Mouse (Mus musculus): Measurements from ENCODE around the gene Osbpl8. TPM values are rescaled to one million over a fixed set of nuclear protein-coding genes. Genes with fewer than 3 reads are reported as not detected.
"Not testable (repeated sequence)": the region's sequence is repeated elsewhere in the genome, so short reads cannot be mapped to it uniquely, and the experiment has no call there.

Gene Osbpl8
- polyA plus RNA-seq, 1 experiment from 2014 or later, result 32.8 TPM

DNA sequence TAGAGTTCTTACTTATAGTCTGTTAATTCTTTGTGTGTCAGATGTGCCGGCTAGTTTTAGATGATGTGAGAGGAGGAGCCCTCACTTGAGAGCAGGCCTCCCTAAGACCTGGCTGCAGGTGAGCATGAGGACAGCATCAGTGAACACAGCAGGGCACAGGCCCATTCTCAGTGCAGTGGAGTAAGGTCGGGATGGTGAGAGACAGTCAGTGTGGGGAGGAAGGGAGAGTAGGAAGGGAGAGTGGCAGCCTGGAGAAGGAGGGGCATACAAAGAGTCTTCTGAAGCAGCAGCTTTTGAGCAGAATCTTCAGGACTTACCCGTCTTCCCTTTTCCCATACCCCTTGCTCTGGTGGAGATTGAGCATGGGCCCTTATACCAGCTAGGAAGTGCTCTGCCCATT is 51.0 kb downstream of the Osbpl8 start:
- Histone ChIP-seq H3K36me3 (no peaks in the 10 kb centered on the region; the same call in 1 of the 2 replicates), H3K9me3 (replicated peaks) (no peaks in the 10 kb centered on the region), H3K27ac (no peak overlapping the region), H3K27me3 (no peaks in the 10 kb centered on the region), H3K4me3 (no peak overlapping the region), H3K4me2 (no peak overlapping the region), H3K9ac (no peak overlapping the region), H3K4me1 (replicated peaks) (peaks cover 12% of the 10 kb centered on the region; the same call in 1 of the 2 replicates)
- WGBS, result 64% methylated on average over 3 of the region's 3 CpGs
- ATAC-seq (replicated peaks; ENCODE audit: insufficient number of reproducible peaks, insufficient read depth, low FRiP score, low read depth), result no peak

DNA sequence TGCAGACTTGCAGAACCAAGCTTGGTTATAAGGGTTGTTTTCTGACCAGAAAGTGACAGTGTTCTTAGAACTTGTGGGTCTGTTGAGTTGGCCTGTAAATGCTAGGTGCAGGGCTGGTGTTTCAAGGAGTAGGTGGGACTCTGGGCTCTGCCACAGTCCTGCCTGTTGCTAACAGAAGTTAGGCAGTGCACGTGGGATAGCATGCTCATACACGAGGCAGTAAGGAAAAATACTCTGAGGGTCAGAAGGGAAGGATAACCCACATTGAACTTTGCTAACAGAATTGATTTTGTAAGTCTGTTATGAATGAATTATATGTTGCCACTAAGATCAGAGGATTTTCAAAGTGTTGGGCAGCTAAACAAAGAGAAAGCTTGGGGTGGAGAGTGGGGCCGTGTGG is 51.6 kb downstream of the Osbpl8 start:
- Histone ChIP-seq H3K9ac (no peak overlapping the region), H3K36me3 (no peaks in the 10 kb centered on the region; the same call in 1 of the 2 replicates), H3K4me1 (replicated peaks) (peaks cover 12% of the 10 kb centered on the region), H3K4me3 (no peak overlapping the region), H3K4me2 (no peak overlapping the region), H3K9me3 (replicated peaks) (no peaks in the 10 kb centered on the region), H3K27ac (no peak overlapping the region), H3K27me3 (no peaks in the 10 kb centered on the region)
- WGBS, result 70% methylated on average over 3 of the region's 3 CpGs
- no peak for ATAC-seq (replicated peaks; ENCODE audit: insufficient number of reproducible peaks, insufficient read depth, low FRiP score, low read depth)

DNA sequence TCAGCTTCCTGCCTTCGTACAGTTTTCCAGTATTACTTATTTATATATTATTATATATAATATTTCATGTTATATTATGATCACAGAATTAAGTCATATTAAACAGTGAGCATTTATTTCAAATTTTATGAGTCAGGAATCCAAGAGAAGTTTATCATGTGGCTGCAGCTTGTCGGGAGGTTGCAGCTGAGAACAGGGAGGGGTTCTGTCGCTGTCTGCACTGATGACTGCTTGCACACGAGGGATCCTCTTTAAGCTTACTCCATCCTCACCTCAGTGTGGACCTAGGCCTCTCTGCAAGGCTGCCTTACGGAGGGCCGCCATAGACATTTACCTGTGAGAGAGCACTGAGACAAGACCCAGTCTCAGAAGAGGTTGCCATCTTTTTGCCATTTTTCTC is 58.0 kb downstream of the Osbpl8 start:
- Histone ChIP-seq H3K4me3 (no peak overlapping the region), H3K4me2 (no peak overlapping the region), H3K27ac (no peak overlapping the region), H3K9me3 (replicated peaks) (no peaks in the 10 kb centered on the region), H3K36me3 (no peaks in the 10 kb centered on the region; the same call in 1 of the 2 replicates), H3K4me1 (replicated peaks) (peaks cover 18% of the 10 kb centered on the region), H3K27me3 (no peaks in the 10 kb centered on the region), H3K9ac (no peak overlapping the region)
- ATAC-seq (replicated peaks; ENCODE audit: insufficient number of reproducible peaks, insufficient read depth, low FRiP score, low read depth), result no peak; the same call in 1 of the 2 replicates
- WGBS, result 64% methylated on average over 6 of the region's 6 CpGs

DNA sequence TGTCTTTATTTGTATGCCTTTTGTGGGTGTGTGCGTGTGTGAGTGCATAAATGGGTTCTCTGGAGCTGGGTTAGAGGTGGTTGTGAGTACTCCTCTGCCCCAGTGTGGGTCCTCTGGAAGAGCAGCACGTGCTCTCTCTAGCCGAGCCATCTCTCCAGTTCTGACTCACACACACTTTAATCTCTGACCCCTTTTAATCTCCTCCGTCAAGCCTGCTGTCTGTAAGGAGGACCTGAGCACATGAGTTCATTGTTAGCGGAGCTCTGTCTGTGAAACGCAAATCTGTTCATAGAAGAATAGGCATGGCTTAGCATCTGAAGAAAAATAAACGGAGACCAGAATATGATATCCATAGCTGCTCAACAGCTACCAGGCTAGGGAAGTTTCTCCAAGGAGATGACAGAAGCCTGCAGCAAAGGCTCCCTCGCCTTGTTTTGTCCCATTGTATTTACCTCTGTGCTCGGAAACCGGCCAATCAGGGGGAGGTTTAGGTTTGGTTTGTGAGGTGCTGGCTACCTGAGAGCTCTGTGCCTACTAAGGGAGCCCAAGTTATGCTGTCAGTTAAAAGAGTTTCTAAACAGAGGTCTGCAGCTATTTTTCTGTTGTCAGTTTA is 58.8 kb downstream of the Osbpl8 start:
- no peaks in the 10 kb centered on the region for H3K27me3 ChIP-seq
- H3K4me3 ChIP-seq, result no peak overlapping the region
- peaks cover 18% of the 10 kb centered on the region for H3K4me1 ChIP-seq (replicated peaks)
- no peak for ATAC-seq (replicated peaks; ENCODE audit: insufficient number of reproducible peaks, insufficient read depth, low FRiP score, low read depth)
- H3K27ac ChIP-seq, result no peak overlapping the region
- no peak overlapping the region for H3K4me2 ChIP-seq
- H3K36me3 ChIP-seq, result no peaks in the 10 kb centered on the region; the same call in 1 of the 2 replicates
- 28% methylated on average over 10 of the region's 10 CpGs for WGBS
- no peak overlapping the region for H3K9ac ChIP-seq
- no peaks in the 10 kb centered on the region for H3K9me3 ChIP-seq (replicated peaks)

DNA sequence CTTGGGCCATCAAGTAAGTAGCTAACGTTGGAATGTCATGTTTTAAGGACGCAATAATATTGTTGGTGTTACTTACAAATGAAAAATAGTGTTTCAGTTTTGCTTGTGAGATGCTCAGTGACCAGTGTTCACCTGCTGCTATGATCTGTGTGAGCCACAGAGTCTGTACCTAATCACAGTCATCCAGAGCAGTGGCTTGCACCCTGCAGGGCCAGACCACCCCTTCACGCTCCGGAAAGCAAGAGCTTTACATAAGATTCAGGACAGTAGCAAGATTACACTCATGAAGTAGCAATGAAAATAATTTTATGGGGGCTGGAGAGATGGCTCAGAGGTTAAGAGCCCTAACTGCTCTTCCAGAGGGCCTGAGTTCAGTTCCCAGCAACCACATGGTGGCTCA is 60.1 kb downstream of the Osbpl8 start:
- no peak overlapping the region for H3K9ac ChIP-seq
- ATAC-seq (replicated peaks; ENCODE audit: insufficient number of reproducible peaks, insufficient read depth, low FRiP score, low read depth), result no peak
- no peaks in the 10 kb centered on the region for H3K9me3 ChIP-seq (replicated peaks)
- no peak overlapping the region for H3K4me2 ChIP-seq
- no peaks in the 10 kb centered on the region for H3K36me3 ChIP-seq
- H3K27me3 ChIP-seq, result no peaks in the 10 kb centered on the region
- WGBS, result 88% methylated on average over 4 of the region's 4 CpGs
- peaks cover 22% of the 10 kb centered on the region for H3K4me1 ChIP-seq (replicated peaks)
- H3K27ac ChIP-seq, result no peak overlapping the region
- no peak overlapping the region for H3K4me3 ChIP-seq

DNA sequence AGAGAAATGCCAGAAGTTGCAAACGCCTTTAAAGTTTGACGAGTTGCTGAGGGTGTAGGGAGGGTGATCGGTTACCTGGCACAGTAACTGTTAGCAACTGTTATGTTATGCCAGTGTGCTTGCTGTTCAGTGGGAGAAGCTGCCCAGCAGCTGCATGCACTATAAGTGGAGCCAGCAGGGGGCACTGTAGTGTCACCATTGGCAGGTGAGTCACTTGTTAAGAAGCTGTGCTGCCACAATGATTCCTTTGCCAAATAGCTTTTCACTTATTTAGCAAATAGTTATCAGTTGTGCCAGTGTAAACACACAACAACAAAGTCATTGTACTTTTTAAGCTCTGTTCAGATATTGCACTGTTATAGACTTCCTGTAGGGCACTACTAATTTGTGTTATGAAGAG is 62.0 kb downstream of the Osbpl8 start:
- Histone ChIP-seq H3K9ac (no peak overlapping the region), H3K4me3 (no peak overlapping the region), H3K4me1 (replicated peaks) (peaks cover 22% of the 10 kb centered on the region), H3K36me3 (no peaks in the 10 kb centered on the region), H3K27ac (no peak overlapping the region), H3K4me2 (no peak overlapping the region), H3K27me3 (no peaks in the 10 kb centered on the region), H3K9me3 (replicated peaks) (no peaks in the 10 kb centered on the region)
- WGBS, result 24% methylated on average over 3 of the region's 3 CpGs
- ATAC-seq (replicated peaks; ENCODE audit: insufficient number of reproducible peaks, insufficient read depth, low FRiP score, low read depth), result peak; percentile 51; the same call in 1 of the 2 replicates

DNA sequence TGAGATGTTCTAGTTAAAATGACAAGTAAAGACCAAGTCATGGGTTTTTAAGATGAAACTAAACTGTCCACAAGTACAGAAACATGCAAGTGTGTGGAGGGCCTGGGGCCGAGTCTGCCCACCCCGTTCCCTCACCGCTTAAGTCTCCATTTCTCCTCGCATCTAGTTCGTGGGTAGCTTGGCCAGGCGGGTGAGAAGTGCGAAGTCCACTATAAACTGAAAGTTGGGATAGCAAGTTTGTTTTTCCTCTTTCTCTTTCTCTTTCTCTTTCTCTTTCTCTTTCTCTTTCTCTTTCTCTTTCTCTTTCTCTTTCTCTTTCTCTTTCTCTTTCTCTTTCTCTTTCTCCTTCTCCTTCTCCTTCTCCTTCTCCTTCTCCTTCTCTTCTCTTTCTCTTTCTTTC is 67.7 kb downstream of the Osbpl8 start:
- H3K36me3 ChIP-seq; H3K27me3 ChIP-seq; H3K4me1 ChIP-seq (replicated peaks); H3K9ac ChIP-seq; H3K9me3 ChIP-seq (replicated peaks); H3K4me2 ChIP-seq; ATAC-seq (replicated peaks; ENCODE audit: insufficient number of reproducible peaks, insufficient read depth, low FRiP score, low read depth); H3K27ac ChIP-seq; H3K4me3 ChIP-seq: not testable (repeated sequence)
- 89% methylated on average over 7 of the region's 7 CpGs for WGBS

DNA sequence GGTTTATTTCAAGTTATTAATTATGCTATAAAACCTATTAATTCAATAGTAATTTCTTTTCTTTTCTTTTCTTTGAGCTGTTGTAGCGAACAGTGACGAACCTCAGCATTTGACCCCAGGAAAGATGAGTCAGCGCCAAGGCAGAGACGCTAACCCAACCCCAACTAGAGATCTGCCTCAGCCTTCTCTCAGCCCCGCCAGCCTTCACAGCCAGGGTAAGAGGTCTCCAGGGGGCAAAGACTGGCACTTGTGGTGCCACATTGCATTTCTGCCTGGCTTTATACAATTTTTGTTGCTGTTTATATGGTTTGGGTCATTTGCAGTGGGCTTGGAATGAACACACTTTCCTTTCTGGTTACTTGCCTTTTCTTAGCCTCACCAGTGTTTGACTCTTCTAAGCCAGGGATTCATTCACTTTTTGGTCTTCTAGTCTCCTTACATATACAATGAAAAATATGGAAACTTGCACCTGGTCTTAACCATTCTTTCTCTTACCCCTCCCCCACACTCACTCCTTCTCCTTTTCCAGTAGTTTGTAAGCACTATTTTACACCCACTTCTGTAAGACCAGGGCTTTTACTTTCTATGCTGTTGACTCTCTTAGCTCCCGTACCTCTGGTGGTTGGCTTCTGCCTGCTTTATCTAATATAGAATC is 69.1 kb downstream of the Osbpl8 start:
- no peak for ATAC-seq (replicated peaks; ENCODE audit: insufficient number of reproducible peaks, insufficient read depth, low FRiP score, low read depth)
- no peak overlapping the region for H3K27ac ChIP-seq
- H3K9me3 ChIP-seq (replicated peaks), result no peaks in the 10 kb centered on the region
- no peaks in the 10 kb centered on the region for H3K27me3 ChIP-seq
- H3K4me2 ChIP-seq, result no peak overlapping the region
- no peak overlapping the region for H3K4me3 ChIP-seq
- H3K36me3 ChIP-seq, result no peaks in the 10 kb centered on the region; the same call in 1 of the 2 replicates
- no peak overlapping the region for H3K9ac ChIP-seq
- WGBS, result 87% methylated on average over 6 of the region's 6 CpGs
- peaks cover 7% of the 10 kb centered on the region for H3K4me1 ChIP-seq (replicated peaks)

DNA sequence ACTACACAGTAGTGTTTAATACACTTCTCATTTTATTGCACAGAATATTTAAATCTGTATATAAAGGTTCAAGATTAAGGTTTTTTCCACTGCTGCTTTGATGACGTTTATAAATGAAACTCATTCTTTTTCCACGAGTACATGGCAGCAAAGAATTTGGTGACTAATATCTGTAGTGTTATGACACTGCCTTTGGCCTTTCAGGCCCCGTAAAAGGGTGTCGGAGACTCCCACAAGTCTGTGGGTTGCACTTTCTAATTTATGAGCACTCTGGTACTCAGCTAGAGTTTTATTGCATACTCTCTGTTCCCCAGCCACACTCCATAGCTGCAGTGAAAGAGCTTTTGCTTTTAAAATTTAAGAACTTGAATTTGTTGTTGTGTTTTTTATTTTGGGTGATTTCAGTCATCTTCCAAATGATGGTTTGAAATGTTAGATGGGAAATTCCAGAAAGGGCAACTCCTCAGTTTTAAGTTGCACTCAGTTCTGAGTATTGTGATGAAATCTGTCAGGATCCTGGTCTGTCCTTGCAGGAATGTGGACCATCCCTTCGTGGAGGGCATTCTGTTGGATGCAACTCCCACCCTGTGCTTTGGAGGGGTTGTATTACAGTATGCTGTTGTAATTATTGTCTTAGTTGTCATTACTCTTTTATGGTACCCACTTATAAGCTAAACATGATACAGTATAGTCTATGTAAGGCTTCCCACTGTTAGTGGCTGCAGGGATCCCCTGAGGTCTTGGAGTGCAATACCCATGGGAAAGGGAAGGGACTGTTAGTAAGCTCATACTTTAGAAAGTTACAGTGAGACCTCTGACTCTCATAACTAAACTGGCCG is 70.1 kb downstream of the Osbpl8 start:
- Histone ChIP-seq H3K4me3 (no peak overlapping the region), H3K27me3 (no peaks in the 10 kb centered on the region), H3K4me1 (replicated peaks) (0 out of 2 replicates have a peak, but pooled peaks cover 4% of the 10 kb centered on the region), H3K27ac (no peak overlapping the region), H3K9ac (no peak overlapping the region), H3K4me2 (no peak overlapping the region), H3K36me3 (no peaks in the 10 kb centered on the region; the same call in 1 of the 2 replicates), H3K9me3 (replicated peaks) (no peaks in the 10 kb centered on the region)
- no peak for ATAC-seq (replicated peaks; ENCODE audit: insufficient number of reproducible peaks, insufficient read depth, low FRiP score, low read depth)
- 64% methylated on average over 6 of the region's 6 CpGs for WGBS

DNA sequence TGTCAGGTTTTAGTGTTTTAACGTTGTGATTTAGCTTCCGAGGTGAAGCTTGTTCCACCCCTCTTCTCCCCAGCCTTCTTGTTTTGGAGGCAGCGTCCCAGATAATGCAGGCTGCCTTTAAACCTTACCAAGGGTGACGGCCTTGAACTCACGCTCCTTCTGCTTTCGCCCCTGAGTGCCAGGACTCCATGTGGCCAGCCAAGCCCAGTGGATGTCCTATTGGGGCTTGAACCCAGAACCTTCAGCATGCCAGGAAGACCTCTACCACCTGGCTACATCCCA is 70.7 kb downstream of the Osbpl8 start:
- no peak overlapping the region for H3K9ac ChIP-seq
- H3K36me3 ChIP-seq, result no peaks in the 10 kb centered on the region; the same call in 1 of the 2 replicates
- no peaks in the 10 kb centered on the region for H3K27me3 ChIP-seq
- no peaks in the 10 kb centered on the region for H3K9me3 ChIP-seq (replicated peaks)
- ATAC-seq (replicated peaks; ENCODE audit: insufficient number of reproducible peaks, insufficient read depth, low FRiP score, low read depth), result no peak
- no peak overlapping the region for H3K27ac ChIP-seq
- H3K4me3 ChIP-seq, result no peak overlapping the region
- H3K4me2 ChIP-seq, result no peak overlapping the region
- H3K4me1 ChIP-seq (replicated peaks), result 0 out of 2 replicates have a peak, but pooled peaks cover 4% of the 10 kb centered on the region
- 89% methylated on average over 6 of the region's 6 CpGs for WGBS

DNA sequence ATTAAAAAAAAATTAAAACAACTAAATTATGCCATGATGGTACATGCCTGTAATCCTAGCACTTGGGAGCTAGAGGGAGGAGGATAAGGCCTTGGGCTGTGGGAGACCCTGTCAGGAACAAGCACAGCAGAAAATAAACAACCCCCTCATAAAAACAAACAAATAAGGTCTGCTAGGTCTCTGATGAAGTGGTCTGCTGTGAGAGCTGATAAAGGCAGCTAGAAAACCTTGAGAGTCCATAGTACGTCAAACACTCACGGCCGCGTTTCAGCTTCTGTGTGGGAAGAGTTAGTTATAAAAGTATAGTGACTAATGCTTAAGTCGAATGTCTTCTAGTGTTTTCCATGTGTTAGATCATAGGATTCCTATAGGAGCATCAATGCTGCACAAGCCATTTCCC is 72.9 kb downstream of the Osbpl8 start:
- no peak for ATAC-seq (replicated peaks; ENCODE audit: insufficient number of reproducible peaks, insufficient read depth, low FRiP score, low read depth)
- no peak overlapping the region for H3K9ac ChIP-seq
- H3K4me3 ChIP-seq, result no peak overlapping the region
- 69% methylated on average over 5 of the region's 5 CpGs for WGBS
- H3K36me3 ChIP-seq, result no peaks in the 10 kb centered on the region; the same call in 1 of the 2 replicates
- no peaks in the 10 kb centered on the region for H3K27me3 ChIP-seq
- H3K9me3 ChIP-seq (replicated peaks), result no peaks in the 10 kb centered on the region
- 0 out of 2 replicates have a peak, but pooled peaks cover 4% of the 10 kb centered on the region for H3K4me1 ChIP-seq (replicated peaks)
- H3K27ac ChIP-seq, result no peak overlapping the region
- no peak overlapping the region for H3K4me2 ChIP-seq

All from heart, embryonic 15.5 days (tissue).